Mouse (Mus musculus): Measurements from ENCODE around the gene Syvn1.

- TF ChIP-seq POLR2A (IDR thresholded peaks at IDR 0.05; ENCODE audit: borderline replicate concordance, low read depth, low read length) (no peak), CTCF (IDR thresholded peaks at IDR 0.05; ENCODE audit: low read depth, low read length) (no peak)
These were observed 29.8 kb upstream of the Syvn1 start for GRCm38 (mm10) chr19:6016532-6016931.
